Mouse (Mus musculus): ENCODE measurements at regions not wholly inside any gene's neighbourhood (a gene's known extent, or its start where the extent isn't known, plus 50 kb on each side); places are given as distances from the start of the nearest gene placed in this dataset.

GRCm38 (mm10) chr7:39867451-39867850 is 349.9 kb downstream of the Zfp619 start:
- no peak for DNase-seq

DNA sequence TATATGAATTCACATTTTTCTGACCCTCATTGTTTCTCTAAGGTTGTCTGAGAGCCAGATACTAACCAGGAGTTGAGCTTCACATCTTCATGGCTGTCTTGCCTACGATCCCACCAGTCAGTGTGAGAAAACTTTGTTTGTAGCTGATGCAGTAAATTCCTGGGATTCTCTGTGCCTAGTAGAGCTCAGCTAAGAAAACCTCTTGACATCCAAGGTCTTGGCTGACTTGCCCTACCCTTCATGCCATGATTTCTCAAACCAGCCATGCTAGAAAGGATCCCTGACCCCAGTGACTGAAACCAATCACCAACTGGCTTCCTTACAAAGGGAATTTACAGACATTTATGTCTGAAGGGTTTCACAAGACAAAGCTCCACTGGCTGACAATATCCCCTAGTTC is 364.5 kb downstream of the Zfp619 start:
- DNase-seq, result no peak

GRCm38 (mm10) chr7:39894208-39894896 is 376.8 kb downstream of the Zfp619 start:
- no peak for DNase-seq

DNA sequence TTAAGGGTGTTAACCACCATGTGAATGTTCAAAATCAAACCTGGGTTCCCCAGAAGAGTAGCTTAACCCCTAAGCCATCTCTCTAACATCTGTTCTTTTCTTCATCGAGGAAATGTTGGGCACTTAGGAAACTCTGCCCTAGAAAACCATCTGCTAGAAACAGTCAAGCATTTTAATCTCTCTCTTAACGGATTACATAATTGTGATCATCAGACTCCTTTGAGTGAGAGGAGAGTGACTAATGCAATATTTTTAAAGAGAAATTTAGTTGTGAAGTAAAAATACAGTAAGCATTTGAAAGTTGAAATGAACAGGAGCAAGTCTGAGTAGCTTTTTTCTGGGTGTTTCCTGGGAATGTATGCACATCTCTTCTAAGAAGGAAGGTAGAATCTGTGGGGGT is 379.4 kb downstream of the Zfp619 start:
- no peak for DNase-seq

GRCm38 (mm10) chr7:39898268-39898667 is 380.7 kb downstream of the Zfp619 start:
- DNase-seq, result no peak

- DNase-seq, result no peak
Measured at GRCm38 (mm10) chr7:39933946-39934345, 416.4 kb downstream of the Zfp619 start.

GRCm38 (mm10) chr7:39937262-39937661 is 419.7 kb downstream of the Zfp619 start:
- no peak for DNase-seq

DNA sequence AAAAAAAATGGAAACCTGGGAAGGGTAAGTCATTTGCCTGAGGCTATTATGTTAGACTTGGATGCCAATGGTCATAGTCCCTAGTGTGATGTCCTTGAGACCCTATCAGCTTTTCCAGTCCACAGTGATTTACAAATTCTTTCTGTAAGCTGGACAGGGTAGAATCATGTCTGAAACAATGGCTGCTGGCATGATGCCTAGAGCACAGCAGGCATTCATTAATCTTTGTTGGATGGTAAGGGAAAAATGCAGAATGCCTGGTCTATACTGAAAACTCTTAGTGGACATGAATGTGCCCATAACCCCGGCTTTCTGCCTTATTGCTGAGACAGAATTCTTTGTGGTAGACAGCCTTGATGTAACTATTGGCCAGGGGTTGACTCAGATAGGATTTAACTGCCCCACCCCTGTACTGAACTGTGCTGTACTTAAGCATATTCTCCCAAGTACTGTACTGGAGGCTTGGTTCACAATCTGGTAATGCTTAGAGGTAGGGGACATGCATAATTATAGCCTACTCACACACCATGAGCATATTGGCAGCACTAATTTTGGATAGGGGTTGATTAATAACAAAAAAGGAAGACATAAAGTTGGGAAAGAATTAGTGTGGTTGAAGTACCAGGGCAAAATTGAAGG is 424.8 kb downstream of the Zfp619 start:
- DNase-seq, result no peak

DNA sequence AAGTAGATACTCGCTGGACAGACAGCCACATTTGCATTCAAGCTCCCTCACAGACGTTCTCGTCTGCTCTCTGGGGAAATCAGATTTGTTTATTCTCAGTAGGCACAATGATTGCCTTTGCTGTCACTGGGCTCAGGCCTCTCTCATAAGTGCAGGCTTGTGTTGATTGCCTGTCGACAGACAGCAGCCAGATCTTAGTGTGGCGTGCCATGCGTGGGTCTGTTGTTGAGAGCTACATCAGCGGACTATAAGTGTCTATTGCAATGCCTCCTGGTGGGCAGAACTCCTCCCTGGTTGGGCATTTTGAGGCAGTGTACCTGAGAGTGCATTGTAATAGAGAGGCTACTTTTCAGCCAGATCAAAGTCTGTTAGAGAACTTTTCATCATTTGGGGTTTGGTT is 436.5 kb downstream of the Zfp619 start:
- no peak for DNase-seq

- DNase-seq, result no peak
Measured at GRCm38 (mm10) chr7:39954931-39955330, 437.4 kb downstream of the Zfp619 start.

DNA sequence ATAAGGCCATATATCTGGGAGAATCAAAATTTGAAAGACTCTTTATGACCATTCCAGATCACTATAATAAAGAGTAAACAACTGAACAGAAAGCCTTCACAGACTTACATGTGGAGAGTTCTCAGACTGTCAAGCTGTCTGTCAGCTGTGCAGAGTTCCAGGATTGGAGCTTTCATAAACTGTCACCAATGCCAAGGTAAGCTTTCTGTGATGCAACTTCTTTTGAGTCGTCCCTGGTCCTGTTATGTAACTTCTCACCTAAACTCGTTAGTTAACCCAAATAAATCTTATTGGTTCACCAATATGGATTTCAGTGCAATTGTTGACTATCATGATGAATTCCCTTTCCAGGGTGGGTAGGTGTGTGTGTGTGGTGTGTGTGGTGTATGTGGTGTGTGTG is 460.6 kb downstream of the Zfp619 start:
- no peak for DNase-seq

GRCm38 (mm10) chr7:39981647-39982046 is 464.1 kb downstream of the Zfp619 start:
- DNase-seq, result no peak

Data from thymus, postnatal 36 days (tissue).